Mouse (Mus musculus) left cerebral cortex, adult 8-10 months (tissue): ENCODE results near the gene Fgf3. TPM values are rescaled to one million over a fixed set of nuclear protein-coding genes. Genes with fewer than 3 reads are reported as not detected.

Experiments used
- DNase-seq, 2 experiments: peaks; one replicate each; pipeline ENCODE4 v3.0.0; 2022; ENCODE audit warnings: low spot score in 2 of 2
- total RNA-seq, 4 experiments: library from RNA; stranded (reverse); gene quantifications; 2 replicates each; pipeline ENCODE4 v1.2.4; 2022

Fgf3 gene
- 1 to 10 TPM; 1.0 to 1.9 (median 1.4) TPM for total RNA-seq

- DNase-seq: no peak
These were observed at the start of gene Fgf3 for GRCm38 (mm10) chr7:144837891-144838488. Gene Fgf3, plus strand, starts transcription at chr7:144838083.

GRCm38 (mm10) chr7:144788631-144789030 lies 49.3 kb upstream of the Fgf3 start:
- no peak for DNase-seq

DNA sequence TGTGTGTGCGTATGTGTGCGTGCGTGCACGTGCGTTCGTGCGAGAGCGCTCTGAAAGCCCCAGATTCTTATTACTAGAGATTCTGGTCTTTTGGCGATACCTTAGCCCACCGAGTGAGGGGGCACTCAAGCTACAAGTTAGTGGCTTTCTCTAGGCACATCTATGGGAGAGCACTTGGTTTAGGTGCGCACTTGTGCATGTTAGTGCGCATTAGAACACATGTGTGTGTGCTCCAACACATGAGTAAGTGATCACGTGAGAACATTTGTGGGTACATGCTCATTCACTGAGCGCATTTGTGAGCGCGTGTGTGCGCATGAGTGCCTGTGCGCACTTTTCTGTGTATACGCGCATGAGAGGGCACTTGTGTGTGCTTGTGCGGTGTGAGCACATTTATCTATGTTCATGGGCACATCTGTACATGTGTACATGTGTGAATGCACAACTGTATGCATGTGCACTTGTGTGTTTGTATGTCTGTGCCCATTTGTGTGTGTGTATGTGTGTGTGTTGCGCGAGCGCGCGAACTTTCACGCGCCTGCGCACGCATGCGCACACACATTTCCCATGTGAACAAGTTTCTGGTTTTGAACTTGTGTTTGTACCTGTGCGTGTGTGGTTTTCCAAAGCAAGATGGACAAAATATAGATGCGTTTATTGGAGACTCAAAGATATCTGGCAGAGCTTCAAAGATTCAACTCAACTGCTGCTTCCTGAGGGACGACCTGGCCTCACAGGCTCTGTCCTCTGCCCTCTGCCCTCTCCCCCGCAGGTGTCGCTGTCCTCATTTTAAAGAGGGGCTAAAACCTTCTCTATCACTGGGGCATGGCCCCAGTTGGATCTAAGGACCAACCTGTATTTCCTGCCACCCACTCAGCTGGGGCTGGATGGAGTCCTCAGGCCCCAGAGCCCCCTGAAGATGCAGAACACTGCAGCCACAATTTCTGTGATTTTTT lies 48.0 kb upstream of the Fgf3 start:
- DNase-seq: no peak

DNA sequence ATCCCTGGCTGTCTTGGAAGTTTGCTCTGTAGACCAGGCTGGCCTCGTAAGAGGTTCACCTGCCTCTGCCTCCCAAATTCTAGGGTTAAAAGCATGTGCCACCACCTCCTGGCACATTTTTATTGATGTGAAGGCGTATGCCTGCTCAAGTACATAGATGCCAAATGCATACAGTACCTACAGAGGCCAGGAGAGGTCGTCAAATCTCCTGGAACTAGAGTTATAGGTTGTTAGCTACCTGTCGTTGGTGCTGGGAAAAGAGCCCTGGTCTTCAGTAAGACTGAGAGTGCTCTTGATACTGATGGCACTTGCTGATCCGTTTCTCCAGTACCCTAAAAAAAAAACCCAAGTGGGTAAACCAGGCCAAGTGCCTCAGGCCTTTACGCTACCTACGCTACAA lies 46.5 kb upstream of the Fgf3 start:
- DNase-seq: no peak

GRCm38 (mm10) chr7:144793296-144793695 lies 44.6 kb upstream of the Fgf3 start:
- DNase-seq: no peak

- no peak for DNase-seq
These were observed 41.9 kb upstream of the Fgf3 start for GRCm38 (mm10) chr7:144795976-144796474.

GRCm38 (mm10) chr7:144796986-144797735 lies 40.7 kb upstream of the Fgf3 start:
- DNase-seq: no peak

DNA sequence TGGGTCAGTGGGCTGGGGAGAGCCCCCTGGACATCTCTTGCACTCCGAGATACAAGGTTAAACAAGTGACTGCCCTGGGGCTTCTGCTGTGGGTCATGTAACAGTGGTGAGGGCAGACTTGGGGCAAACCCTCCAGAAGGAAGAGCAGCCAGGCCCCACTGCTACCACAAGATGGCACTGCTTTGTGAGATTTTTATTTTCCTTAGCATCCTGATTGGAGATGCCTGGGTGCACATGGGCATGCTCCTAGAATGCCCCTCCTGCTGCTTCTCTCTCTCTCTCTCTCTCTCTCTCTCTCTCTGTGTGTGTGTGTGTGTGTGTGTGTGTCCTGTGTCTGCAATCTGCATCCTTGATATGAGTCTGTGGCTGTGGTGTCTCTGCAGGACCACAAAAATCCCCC lies 39.4 kb upstream of the Fgf3 start:
- no peak for DNase-seq

GRCm38 (mm10) chr7:144807036-144807435 lies 30.8 kb upstream of the Fgf3 start:
- DNase-seq: no peak

- DNase-seq: no peak
These were observed 29.8 kb upstream of the Fgf3 start for GRCm38 (mm10) chr7:144807976-144808577.

DNA sequence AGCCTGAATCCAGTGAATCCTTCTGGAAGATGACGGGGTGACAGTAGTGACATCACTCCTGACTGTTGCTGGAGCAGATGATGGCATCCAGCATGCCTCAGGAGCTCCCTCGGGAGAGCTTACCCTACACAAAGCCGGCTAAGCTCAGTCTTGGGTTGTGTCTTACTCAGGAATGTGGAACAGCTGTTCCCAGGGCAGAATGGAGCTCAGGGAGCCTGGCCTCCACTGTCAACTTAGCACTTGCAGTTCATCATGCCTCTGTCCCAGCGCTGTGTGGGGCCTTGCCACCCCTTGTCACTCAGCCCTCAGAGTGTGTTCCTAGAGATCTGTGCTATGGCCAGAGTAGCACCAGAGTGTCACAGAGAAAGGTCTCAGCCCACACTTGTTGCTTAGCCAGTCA lies 26.4 kb upstream of the Fgf3 start:
- no peak for DNase-seq

DNA sequence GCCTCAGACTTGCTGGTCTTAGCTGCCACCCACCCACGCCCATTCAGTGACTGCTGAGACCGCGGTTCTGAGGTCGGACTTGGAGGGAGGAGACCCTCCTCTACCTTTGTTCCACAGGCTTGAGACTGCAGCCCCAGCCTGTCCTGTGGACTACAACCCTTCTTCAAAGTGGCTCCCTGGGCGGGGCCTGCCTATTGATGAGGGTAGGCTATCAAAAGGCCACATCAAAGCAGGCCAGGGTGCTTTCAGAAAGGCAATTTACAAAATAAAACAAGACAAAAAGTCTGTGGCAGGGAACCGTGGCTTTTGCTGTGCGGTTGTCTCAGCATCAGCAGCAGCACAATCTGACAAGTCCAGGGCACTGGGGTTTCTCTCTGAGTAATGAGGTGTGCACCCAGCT lies 16.0 kb upstream of the Fgf3 start:
- DNase-seq: no peak

DNA sequence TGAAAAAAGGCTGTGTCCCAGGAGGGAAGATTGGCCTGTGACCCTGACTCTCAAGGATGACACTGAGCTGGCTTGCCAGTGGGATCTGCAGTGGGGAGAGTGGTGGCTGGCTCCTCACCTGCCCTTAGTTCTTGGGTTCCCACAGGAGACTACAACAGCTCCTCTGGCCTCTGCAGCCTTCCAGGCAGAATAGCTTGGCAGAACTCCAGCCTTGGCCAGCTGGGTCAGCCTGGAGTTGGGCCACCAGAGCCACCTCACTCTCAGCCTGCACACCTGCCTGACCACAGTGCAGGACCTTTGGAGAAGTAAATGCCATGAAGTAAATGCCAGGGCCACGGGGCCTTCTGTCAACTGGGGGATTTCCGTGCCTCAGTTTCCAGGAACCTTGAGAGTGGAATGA lies 13.9 kb upstream of the Fgf3 start:
- DNase-seq: no peak

- DNase-seq: no peak
These were observed 9.5 kb upstream of the Fgf3 start for GRCm38 (mm10) chr7:144828369-144828768.

DNA sequence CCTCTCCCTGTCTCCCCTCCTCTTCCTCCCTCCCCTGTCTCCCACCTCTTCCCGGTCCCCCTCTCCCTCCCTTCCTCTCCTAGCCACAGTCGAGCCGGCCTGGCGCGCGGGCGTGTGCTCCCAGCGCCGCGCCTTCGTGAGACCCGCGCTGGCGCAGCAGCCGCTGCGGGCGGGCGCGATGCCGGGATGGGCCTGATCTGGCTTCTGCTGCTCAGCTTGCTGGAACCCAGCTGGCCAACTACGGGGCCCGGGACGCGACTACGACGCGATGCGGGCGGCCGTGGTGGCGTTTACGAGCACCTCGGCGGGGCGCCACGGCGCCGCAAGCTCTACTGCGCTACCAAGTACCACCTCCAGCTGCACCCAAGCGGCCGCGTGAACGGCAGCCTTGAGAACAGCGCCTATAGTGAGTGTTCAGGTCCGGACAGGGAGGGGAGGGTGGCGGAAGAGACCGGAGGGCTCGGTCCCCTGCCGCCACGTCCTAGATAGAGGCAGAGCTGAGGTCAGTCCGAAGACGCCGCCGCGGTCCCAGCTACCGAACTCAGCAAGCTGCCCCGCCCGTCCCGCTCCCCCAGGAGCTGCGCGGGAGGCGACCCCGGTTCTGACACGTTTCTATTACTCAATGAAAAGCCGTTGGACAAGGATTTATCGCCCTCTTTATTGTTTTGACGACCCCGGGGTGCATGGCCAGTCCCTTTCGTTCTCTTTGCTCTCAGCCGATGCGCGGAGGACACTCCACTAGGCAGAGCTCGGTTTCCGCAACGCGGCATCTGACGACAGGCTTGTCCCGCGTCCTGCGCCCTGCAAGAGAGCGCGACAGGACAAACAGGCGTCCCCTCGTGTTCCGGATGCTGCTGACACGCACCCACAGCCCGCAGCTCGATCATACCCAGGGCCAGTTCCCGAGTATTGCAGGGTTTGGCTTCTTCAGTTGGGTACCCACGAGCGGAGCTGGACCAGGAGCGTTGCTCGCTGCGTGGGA lies 930 bp downstream of the Fgf3 start:
- peak; percentile 6 to 15 for DNase-seq

- DNase-seq: no peak
These were observed 8.3 kb downstream of the Fgf3 start for GRCm38 (mm10) chr7:144846158-144846557.

GRCm38 (mm10) chr7:144847067-144847466 lies 9.2 kb downstream of the Fgf3 start, which contains the start of gene Fgf4:
Gene Fgf4, plus strand, starts transcription at chr7:144847367.
- DNase-seq: no peak

DNA sequence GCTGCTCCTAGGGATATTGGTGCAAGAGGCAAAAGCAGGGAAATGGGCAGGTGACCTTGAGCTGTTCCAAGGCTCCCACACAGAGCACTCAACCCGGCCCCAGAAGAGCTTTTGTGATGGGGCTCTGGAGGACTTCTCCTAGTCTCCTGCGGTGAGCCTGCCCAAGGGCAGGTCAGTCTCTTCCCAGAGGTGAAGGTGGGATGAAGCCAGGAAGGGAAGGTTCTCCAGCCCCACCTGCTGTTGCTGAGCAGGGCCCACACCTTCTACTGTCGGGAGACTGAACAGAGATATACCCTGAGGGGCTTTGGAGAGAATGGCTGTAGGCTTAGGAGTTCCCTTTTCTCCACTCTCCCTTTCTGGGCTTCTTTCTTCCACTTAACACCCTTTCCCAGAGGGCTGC lies 13.4 kb downstream of the Fgf3 start:
- DNase-seq: no peak

GRCm38 (mm10) chr7:144854966-144855365 lies 17.1 kb downstream of the Fgf3 start:
- no peak for DNase-seq

DNA sequence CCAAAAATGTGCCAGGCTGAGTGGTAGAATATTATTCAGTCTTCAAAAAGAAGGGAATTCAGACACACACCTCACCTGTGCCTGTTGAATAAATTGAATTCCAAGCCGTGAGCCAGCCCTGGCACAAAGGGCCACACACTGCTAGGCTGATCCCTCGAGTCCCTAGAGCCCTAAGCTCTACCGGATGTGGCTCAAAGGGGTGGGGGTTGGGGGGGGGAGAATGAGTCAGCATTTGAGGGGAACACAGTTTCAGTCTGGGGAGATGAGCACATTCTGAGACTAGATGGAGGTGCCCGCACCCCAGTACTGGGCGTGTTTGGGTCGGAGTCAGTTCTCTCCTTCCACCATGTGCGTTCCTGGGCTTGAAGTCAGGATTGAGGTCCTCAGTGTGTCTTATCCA lies 19.3 kb downstream of the Fgf3 start:
- no peak for DNase-seq
